Mouse (Mus musculus) brown adipose tissue, adult 24 weeks (tissue): ENCODE data around the gene Prss40. TPM values are rescaled to one million over a fixed set of nuclear protein-coding genes. Genes with fewer than 3 reads are reported as not detected.

Experiments
- H3K27ac ChIP-seq: fragments of 200-500 bp; replicated peaks from 2 replicates; pipeline ENCODE4 v1.5.1; 2012; ENCODE audit warnings: low read depth, mild to moderate bottlenecking, low read length
- H3K4me1 ChIP-seq: fragments of 200-500 bp; 2 replicates; pipeline ENCODE4 v1.6.1; 2012; ENCODE audit warnings: low read length, mixed read lengths; ENCODE audit not compliant: control insufficient read depth, insufficient read depth, insufficient read length
- H3K4me3 ChIP-seq: fragments of 200-500 bp; 2 replicates; pipeline ENCODE4 v1.5.1; 2012; ENCODE audit warnings: low read depth, mild to moderate bottlenecking, low read length, moderate library complexity; ENCODE audit not compliant: insufficient read depth
- polyA plus RNA-seq: library from polyadenylated mRNA; stranded (reverse); fragments of >200 nt; gene quantifications from 2 replicates; pipeline ENCODE4 v1.2.4, GENCODE M21; 2012; ENCODE audit not compliant: missing spikeins, insufficient read depth, insufficient read length

The Prss40 gene
- polyA plus RNA-seq, 1 experiment = not detected

DNA sequence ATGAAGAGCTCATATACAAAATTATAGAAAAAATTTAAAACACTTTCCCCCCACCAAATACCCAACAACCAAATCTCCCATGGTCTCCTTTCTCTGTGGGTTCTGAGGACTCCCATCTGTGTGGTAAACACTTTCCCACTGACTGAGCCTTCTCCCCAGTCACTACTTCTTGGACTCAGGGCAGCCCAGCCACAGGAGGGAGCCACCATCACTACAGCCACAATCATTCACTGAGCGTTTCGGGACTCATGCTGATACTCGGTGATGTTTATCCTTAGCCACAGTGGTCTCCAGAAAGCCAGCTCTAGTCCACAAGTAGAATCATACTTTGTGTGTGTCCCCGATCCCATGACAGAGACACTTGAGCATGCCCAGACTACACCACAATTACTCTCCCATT, 47.7 kb downstream of the Prss40 start:
- Histone ChIP-seq H3K4me1 (no peaks in the 10 kb centered on the region), H3K4me3 (no peak overlapping the region), H3K27ac (no peak overlapping the region)

DNA sequence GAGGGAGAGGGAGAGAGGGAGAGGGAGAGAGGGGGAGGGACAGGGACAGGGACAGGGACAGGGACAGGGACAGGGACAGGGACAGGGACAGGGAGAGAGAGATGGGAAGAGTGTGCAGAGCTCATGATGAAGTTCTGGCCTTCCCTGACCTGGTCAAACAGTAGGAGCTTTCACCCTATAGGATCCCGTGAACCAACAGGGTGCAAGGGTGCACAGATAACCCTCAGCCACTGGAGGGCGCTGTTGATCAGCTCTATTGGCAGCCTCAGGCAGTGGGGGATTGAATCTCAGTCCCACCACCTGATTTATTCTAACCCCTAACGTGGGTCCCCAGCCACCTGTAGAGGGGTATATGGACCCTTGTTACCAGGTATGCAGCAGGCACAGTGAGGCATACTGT, 49.7 kb downstream of the Prss40 start:
- Histone ChIP-seq H3K4me1 (no peaks in the 10 kb centered on the region), H3K4me3 (no peak overlapping the region), H3K27ac (no peak overlapping the region)

DNA sequence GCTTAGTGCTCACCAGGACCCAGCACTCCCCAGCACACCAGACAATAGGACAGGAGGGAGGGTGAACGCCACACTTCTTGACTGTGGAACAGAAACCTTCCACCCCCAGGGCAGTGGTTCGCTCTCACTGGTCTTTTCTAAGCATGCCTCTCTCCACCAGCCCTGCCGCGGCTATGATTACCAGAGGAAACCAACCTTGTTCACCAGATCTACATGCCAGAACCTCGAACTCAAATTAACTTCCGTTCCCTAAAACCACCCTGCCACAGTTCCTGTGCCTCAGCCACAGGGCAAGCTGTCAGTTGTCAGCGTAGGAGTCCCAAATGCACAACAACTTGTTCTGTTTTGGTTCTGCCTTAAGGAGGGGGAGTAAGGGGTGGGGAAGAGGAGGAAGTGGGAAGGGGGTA, 50.2 kb downstream of the Prss40 start:
- H3K27ac ChIP-seq = no peak overlapping the region
- no peak overlapping the region for H3K4me3 ChIP-seq
- no peaks in the 10 kb centered on the region for H3K4me1 ChIP-seq

DNA sequence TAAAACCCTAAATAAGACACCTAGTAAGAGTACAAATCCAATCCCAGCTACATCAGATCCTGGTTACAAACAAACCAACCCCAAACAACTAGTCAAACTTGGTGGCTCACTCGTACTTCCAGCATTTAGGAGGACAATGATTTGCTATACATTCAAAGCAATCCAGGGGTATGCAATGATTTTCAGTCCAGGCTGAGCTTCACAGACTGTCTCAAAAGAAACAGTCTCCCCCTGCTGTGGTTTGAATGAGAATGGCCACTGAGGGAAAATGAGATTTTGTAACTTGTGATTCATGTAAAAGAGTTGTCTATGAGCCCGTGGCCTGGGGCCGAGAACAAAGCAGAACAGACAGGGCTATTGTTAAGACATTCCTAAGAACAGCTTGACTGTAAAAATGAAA, 52.8 kb downstream of the Prss40 start:
- no peaks in the 10 kb centered on the region for H3K4me1 ChIP-seq
- H3K4me3 ChIP-seq = no peak overlapping the region
- H3K27ac ChIP-seq = no peak overlapping the region

DNA sequence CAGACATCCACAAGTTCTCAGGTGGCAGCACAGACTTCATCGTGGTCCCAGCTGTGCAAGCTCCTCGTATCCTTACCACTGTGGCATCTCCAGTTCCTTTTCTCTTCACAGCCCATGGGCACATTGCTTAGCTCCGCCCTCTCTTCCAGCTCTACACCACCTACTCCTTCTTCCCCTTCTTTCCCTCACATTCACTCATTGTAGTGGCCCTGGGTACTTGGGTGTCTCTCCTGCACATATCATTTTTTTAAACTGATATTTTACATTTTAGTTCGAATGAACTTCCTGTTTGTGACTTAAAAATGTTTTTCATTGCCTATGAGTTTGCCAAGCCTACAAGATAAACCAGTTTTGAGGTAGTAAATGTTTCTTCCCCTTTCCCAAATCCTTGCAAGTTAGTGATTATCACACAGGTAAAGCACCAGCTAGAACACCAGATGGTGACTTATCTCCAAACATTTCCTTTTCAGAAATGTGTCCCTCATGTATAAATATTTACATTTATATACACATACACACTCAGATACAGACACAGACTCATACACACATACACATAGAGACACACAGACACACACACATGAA, 54.7 kb downstream of the Prss40 start:
- no peak overlapping the region for H3K4me3 ChIP-seq
- H3K4me1 ChIP-seq = no peaks in the 10 kb centered on the region
- no peak overlapping the region for H3K27ac ChIP-seq

DNA sequence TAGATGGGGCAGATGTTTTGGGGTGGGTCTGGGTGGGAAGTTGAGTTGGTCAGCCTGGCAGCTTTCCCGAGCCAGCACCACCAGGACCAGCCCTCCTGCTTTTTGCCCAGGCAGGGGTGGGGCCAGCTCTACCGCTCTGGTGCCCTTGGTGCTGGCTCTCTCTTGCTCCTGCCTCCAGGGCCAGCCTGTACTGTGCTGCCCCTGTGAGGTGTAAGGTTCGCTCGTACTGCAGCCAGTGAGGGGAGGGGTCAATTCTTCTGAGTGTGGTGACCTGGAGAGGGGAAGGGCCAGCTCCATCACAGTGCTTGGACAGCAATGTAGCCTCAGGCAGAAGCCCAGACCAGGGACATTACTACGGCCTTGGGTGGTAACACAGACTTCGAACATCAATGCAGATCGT, 55.4 kb downstream of the Prss40 start:
- H3K27ac ChIP-seq = no peak overlapping the region
- H3K4me3 ChIP-seq = no peak overlapping the region
- no peaks in the 10 kb centered on the region for H3K4me1 ChIP-seq

DNA sequence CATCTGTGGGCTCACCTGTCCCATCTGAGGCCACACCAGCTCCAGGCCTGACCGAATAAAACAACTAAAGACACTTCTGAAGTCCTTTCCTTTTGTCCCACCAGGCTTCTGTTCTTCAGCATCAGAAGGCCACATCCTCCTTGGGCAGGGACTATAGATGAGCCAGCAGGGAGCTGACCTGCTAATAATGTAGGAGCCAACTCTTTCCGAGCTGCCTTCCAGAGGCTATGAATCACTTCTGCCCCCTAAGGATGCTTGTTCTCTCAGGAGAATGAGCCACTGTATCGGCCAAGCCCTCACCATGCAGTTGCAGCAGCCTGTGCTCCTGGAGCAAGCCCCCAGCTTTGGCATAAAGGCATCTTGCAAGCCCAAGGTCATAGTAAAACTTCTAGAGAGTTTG, 57.8 kb downstream of the Prss40 start:
- Histone ChIP-seq H3K4me1 (no peaks in the 10 kb centered on the region), H3K27ac (no peak overlapping the region), H3K4me3 (no peak overlapping the region)

Other genes starting within 250 kb of the Prss40 start
- 13.9 and 15.4 TPM in 2 replicates for gene Ccdc115, start 121.3 kb downstream of the Prss40 start, polyA plus RNA-seq
- gene Imp4, start 121.1 kb downstream of the Prss40 start, polyA plus RNA-seq = 38.0 and 43.0 TPM in 2 replicates
- 4.3 and 10.1 TPM in 2 replicates for gene Ptpn18, start 101.2 kb downstream of the Prss40 start, polyA plus RNA-seq
- gene Prss39, start 62.5 kb downstream of the Prss40 start, polyA plus RNA-seq = not detected in 2 replicates
- gene Cfc1, start 25.3 kb downstream of the Prss40 start, polyA plus RNA-seq = not detected in 2 replicates
- not detected in 2 replicates for gene Amer3, start 18.7 kb upstream of the Prss40 start, polyA plus RNA-seq